Mouse (Mus musculus) heart, embryonic 16.5 days (tissue): ENCODE results near the gene Zbtb25. TPM values are rescaled to one million over a fixed set of nuclear protein-coding genes. Genes with fewer than 3 reads are reported as not detected.

Experiments used
- ATAC-seq: fragments of 200-750 bp; cut with Nextera tagmentation; replicated peaks from 2 replicates; pipeline ENCODE4 v1.8.0; 2017; ENCODE audit warnings: moderate number of reproducible peaks; ENCODE audit not compliant: insufficient read depth, low FRiP score; ENCODE audit errors: extremely low read depth
- H3K27ac ChIP-seq: fragments of 300-500 bp; sonication (generic); 2 replicates; pipeline ENCODE4 v1.5.1; 2014; ENCODE audit warnings: mild to moderate bottlenecking, low read length, control low read depth, moderate library complexity
- H3K27me3 ChIP-seq: fragments of 300-500 bp; sonication (generic); 2 replicates; pipeline ENCODE4 v1.6.1; 2014; ENCODE audit warnings: low read length, mixed read lengths; ENCODE audit not compliant: control insufficient read depth, insufficient read depth
- H3K36me3 ChIP-seq: fragments of 300-500 bp; sonication (generic); 2 replicates; pipeline ENCODE4 v1.6.1; 2014; ENCODE audit not compliant: control insufficient read depth, insufficient read depth
- H3K4me1 ChIP-seq: fragments of 300-500 bp; sonication (generic); 2 replicates; pipeline ENCODE4 v1.6.1; 2014; ENCODE audit warnings: low read length, mixed read lengths; ENCODE audit not compliant: control insufficient read depth, insufficient read depth
- H3K4me2 ChIP-seq: fragments of 300-500 bp; sonication (generic); 2 replicates; pipeline ENCODE4 v1.6.1; 2014; ENCODE audit warnings: low read depth, mild to moderate bottlenecking, control low read depth, low read length
- H3K4me3 ChIP-seq: fragments of 300-500 bp; sonication (generic); 2 replicates; pipeline ENCODE4 v1.5.1; 2014; ENCODE audit warnings: mild to moderate bottlenecking, control low read depth, low read length
- H3K9ac ChIP-seq: fragments of 300-500 bp; sonication (generic); 2 replicates; pipeline ENCODE4 v1.6.1; 2014; ENCODE audit warnings: low read length, control low read depth
- H3K9me3 ChIP-seq: fragments of 300-500 bp; sonication (generic); replicated peaks from 2 replicates; pipeline ENCODE4 v1.6.1; 2016; ENCODE audit warnings: low read length; ENCODE audit not compliant: control insufficient read depth
- WGBS: fragments of 180-500 bp; shearing (Covaris S2); extraction: QIAGEN DNeasy Blood & Tissue Kit; methylation state at CpG from one replicate; pipeline ENCODE4 v1.1.7; 2014; 5-methylcytosine and 5-hydroxymethylcytosine counted together
- polyA plus RNA-seq: library from polyadenylated mRNA; unstranded; fragments of >200 nt; fragmentation: Nextera tagmentation; extraction: Ambion mirVana; gene quantifications from 2 replicates; pipeline ENCODE4 v1.2.1, GENCODE M21; 2015

Gene Zbtb25
- polyA plus RNA-seq, 1 experiment from 2014 or later, result 13.3 TPM

DNA sequence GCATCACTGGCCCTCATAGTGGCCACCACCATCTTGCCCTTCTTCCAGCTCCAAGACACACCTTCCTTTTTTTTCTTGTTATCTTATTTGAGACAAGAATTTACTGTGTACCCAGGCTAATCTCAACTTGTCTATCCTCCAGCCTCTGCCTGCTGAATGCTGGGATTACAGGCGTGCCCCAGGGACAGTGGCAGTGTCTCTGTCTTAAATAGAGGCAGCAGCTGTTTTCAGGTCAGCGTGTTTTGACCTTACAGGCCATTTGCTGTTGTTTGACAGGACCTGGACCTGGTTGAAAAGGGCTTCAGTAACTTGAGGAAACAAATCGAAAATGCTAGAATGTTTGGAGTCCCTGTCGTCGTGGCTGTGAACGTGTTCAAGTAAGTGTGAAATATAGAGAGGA lies 58.8 kb downstream of the Zbtb25 start:
- 51% methylated on average over 6 of the region's 6 CpGs for WGBS
- Histone ChIP-seq H3K4me1 (peaks cover 20% of the 10 kb centered on the region), H3K36me3 (peaks cover 18% of the 10 kb centered on the region), H3K9ac (no peak overlapping the region), H3K9me3 (no peaks in the 10 kb centered on the region), H3K27me3 (no peaks in the 10 kb centered on the region), H3K27ac (no peak overlapping the region; the same call in 1 of the 2 replicates), H3K4me3 (no peak overlapping the region), H3K4me2 (no peak overlapping the region)
- ATAC-seq, result no peak

GRCm38 (mm10) chr12:76310007-76310406 lies 59.4 kb downstream of the Zbtb25 start:
- no peaks in the 10 kb centered on the region for H3K9me3 ChIP-seq
- 68% methylated on average over 6 of the region's 6 CpGs for WGBS
- ATAC-seq, result no peak
- no peak overlapping the region for H3K4me2 ChIP-seq
- peaks cover 20% of the 10 kb centered on the region for H3K4me1 ChIP-seq
- H3K36me3 ChIP-seq, result peaks cover 17% of the 10 kb centered on the region
- H3K9ac ChIP-seq, result no peak overlapping the region
- H3K4me3 ChIP-seq, result no peak overlapping the region
- no peak overlapping the region; the same call in 1 of the 2 replicates for H3K27ac ChIP-seq
- no peaks in the 10 kb centered on the region for H3K27me3 ChIP-seq

GRCm38 (mm10) chr12:76308436-76308835 lies 61.0 kb downstream of the Zbtb25 start:
- H3K9ac ChIP-seq, result no peak overlapping the region
- no peaks in the 10 kb centered on the region for H3K27me3 ChIP-seq
- H3K4me1 ChIP-seq, result peaks cover 20% of the 10 kb centered on the region
- peaks cover 9% of the 10 kb centered on the region; the same call in 1 of the 2 replicates for H3K36me3 ChIP-seq
- H3K4me2 ChIP-seq, result no peak overlapping the region
- no peak overlapping the region for H3K4me3 ChIP-seq
- ATAC-seq, result no peak
- peak overlapping the region; percentile 80 for H3K27ac ChIP-seq
- no peaks in the 10 kb centered on the region for H3K9me3 ChIP-seq
- WGBS, result 76% methylated on average over 5 of the region's 5 CpGs

DNA sequence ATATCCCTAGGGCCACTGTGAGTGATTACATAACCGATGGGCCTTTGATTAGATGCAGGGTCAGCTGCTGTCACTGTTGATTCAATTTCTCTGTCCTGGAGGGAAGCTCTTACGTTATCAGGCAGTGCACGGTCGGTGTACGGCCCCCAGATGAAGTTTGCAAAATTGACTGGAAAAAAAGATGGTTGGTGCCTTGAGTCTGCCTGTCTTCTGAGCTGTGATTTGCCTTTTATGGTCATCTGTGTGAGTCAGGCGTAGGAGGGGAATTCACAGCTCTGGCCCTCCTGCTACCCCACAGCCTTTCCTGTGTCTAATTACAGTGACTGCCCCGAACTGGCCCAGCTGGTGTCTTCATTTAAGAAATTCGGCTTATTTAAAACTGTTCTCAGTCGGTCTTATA lies 61.4 kb downstream of the Zbtb25 start:
- peak; percentile 52 for ATAC-seq
- Histone ChIP-seq H3K27me3 (no peaks in the 10 kb centered on the region), H3K4me3 (no peak overlapping the region), H3K9ac (no peak overlapping the region), H3K4me2 (no peak overlapping the region), H3K9me3 (no peaks in the 10 kb centered on the region), H3K36me3 (peaks cover 7% of the 10 kb centered on the region; the same call in 1 of the 2 replicates), H3K27ac (peak overlapping the region; percentile 76), H3K4me1 (peaks cover 20% of the 10 kb centered on the region)
- 24% methylated on average over 9 of the region's 9 CpGs for WGBS

DNA sequence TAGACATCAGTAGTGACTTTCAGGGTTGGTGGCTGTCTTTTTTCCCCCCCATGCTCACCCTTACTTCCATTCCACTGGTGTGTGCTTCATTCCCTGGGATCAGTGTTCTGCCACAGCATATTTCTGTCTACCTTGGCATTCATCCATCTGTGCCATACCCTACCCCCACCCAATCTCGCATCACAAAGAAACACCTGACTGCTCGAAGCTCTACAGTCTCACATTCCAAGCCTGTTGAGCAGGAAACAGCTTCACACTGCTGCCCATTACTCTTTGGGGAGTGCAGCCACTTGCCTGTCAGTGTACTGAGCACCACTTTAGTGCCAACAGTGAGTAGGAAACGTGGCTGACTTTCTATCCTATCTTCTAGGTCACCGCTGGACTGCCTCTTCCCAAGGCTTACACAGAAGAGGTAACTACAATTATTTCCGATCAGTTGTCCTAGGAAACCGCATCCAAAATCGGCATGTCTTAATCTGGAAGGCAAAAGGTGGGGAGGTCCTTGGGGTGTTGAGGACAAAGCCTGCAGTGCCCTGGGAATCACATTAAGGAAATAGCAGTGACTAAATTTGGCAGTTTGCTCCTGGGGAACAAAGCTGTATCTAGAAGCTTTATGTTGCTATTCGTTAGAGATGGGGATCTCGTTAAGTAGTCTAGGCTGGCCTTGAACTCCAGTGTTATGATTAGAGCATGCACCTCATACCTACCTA lies 62.4 kb downstream of the Zbtb25 start:
- Histone ChIP-seq H3K27me3 (no peaks in the 10 kb centered on the region), H3K36me3 (peaks cover 7% of the 10 kb centered on the region; the same call in 1 of the 2 replicates), H3K9ac (no peak overlapping the region), H3K9me3 (no peaks in the 10 kb centered on the region), H3K4me3 (no peak overlapping the region), H3K27ac (peak overlapping the region; percentile 76), H3K4me1 (peaks cover 20% of the 10 kb centered on the region), H3K4me2 (no peak overlapping the region)
- peak; percentile 26; the same call in 1 of the 2 replicates for ATAC-seq
- 54% methylated on average over 9 of the region's 9 CpGs for WGBS

GRCm38 (mm10) chr12:76305107-76305506 lies 64.3 kb downstream of the Zbtb25 start:
- Histone ChIP-seq H3K27me3 (no peaks in the 10 kb centered on the region), H3K9ac (no peak overlapping the region), H3K27ac (no peak overlapping the region), H3K36me3 (peaks cover 9% of the 10 kb centered on the region), H3K9me3 (no peaks in the 10 kb centered on the region), H3K4me1 (peaks cover 18% of the 10 kb centered on the region), H3K4me3 (no peak overlapping the region), H3K4me2 (no peak overlapping the region)
- 89% methylated on average over 8 of the region's 8 CpGs for WGBS
- ATAC-seq, result no peak

DNA sequence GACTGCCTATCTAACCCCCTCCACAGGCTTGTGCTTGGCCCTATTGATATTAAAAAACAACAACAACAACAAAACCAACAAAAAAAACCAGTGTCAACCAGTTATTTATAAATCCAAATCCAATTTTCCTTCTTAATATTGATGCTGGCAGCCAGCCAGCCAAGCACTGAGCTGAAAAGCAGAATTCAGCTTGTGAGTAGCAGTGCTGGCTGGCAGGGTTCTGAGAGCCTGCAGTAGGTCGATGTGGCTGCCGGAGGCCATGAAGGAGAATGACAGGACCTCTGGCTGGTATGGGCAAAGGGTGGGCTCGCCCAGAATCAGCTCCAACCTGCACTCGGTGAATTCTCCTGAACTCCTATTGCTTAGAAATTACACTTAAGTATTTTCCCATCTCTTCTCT lies 65.2 kb downstream of the Zbtb25 start:
- H3K9ac ChIP-seq, result no peak overlapping the region
- WGBS, result 59% methylated on average over 4 of the region's 4 CpGs
- H3K27me3 ChIP-seq, result no peaks in the 10 kb centered on the region
- ATAC-seq, result no peak
- H3K4me2 ChIP-seq, result no peak overlapping the region
- H3K27ac ChIP-seq, result no peak overlapping the region
- H3K9me3 ChIP-seq, result no peaks in the 10 kb centered on the region
- H3K4me1 ChIP-seq, result peaks cover 18% of the 10 kb centered on the region
- peaks cover 8% of the 10 kb centered on the region for H3K36me3 ChIP-seq
- H3K4me3 ChIP-seq, result no peak overlapping the region

- H3K27me3 ChIP-seq, result no peaks in the 10 kb centered on the region
- no peak overlapping the region for H3K27ac ChIP-seq
- no peak for ATAC-seq
- H3K4me3 ChIP-seq, result no peak overlapping the region
- no peaks in the 10 kb centered on the region for H3K9me3 ChIP-seq
- H3K9ac ChIP-seq, result no peak overlapping the region
- peaks cover 17% of the 10 kb centered on the region for H3K4me1 ChIP-seq
- 81% methylated on average over 11 of the region's 11 CpGs for WGBS
- H3K4me2 ChIP-seq, result no peak overlapping the region
- H3K36me3 ChIP-seq, result peaks cover 6% of the 10 kb centered on the region
Observed at GRCm38 (mm10) chr12:76303474-76303873, 65.9 kb downstream of the Zbtb25 start.

GRCm38 (mm10) chr12:76300367-76300766 lies 69.0 kb downstream of the Zbtb25 start:
- H3K27ac ChIP-seq, result no peak overlapping the region
- no peak for ATAC-seq
- H3K4me3 ChIP-seq, result no peak overlapping the region
- WGBS, result 83% methylated on average over 10 of the region's 10 CpGs
- no peaks in the 10 kb centered on the region for H3K4me1 ChIP-seq
- H3K4me2 ChIP-seq, result no peak overlapping the region
- no peaks in the 10 kb centered on the region for H3K27me3 ChIP-seq
- peaks cover 18% of the 10 kb centered on the region for H3K36me3 ChIP-seq
- no peak overlapping the region for H3K9ac ChIP-seq
- no peaks in the 10 kb centered on the region for H3K9me3 ChIP-seq
